Mouse (Mus musculus) embryonic fibroblast, embryonic 13.5 days (primary cell): ENCODE measurements around the gene D130043K22Rik.

ENCODE experiments used
- CTCF ChIP-seq: IDR thresholded peaks from 2 replicates; pipeline ENCODE4 v1.5.1; 2011; ENCODE audit warnings: mild to moderate bottlenecking, control low read depth, low read length, moderate library complexity, borderline replicate concordance; ENCODE audit not compliant: insufficient read depth
- POLR2A ChIP-seq: IDR thresholded peaks from 2 replicates; pipeline ENCODE4 v1.6.1; 2011; ENCODE audit warnings: low read depth, mild to moderate bottlenecking, control low read depth, low read length, moderate library complexity

DNA sequence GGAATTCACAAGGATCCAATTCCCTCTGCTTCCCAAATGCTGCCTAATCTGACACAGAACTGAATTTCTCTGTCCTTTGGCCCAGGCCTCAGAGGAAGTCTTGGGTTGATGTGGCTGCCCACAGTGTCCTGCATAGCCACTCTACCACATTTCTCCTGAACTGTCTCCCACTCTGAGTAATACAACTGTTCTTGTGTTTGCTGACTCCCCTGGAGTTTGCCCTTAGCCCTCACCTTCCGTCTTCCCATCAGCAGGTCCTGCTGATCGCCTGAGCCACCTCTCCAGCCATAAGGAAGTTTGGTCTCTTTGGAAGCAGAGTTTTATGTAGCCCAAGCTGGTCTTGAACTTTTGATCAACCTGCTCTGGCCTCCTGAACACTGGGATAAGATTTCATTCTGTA is 7.1 kb downstream of the D130043K22Rik start:
- no peak for TF ChIP-seq POLR2A
- TF ChIP-seq CTCF, result no peak
